Mouse (Mus musculus) left cerebral cortex, postnatal 4 days (tissue): ENCODE measurements around the gene Mia3. TPM values are rescaled to one million over a fixed set of nuclear protein-coding genes. Genes with fewer than 3 reads are reported as not detected.
"Not testable (repeated sequence)": the region's sequence is repeated elsewhere in the genome, so short reads cannot be mapped to it uniquely, and the experiment has no call there.

Experiments used
- DNase-seq: peaks from one replicate; pipeline ENCODE4 v3.0.0-alpha.2; 2022
- intact Hi-C: fragments of 180-260 bp; cut with DNase I; formaldehyde crosslinking; loops from one replicate; pipeline ENCODE4 v1.15.1; 2025
- total RNA-seq, 2 experiments: library from RNA; stranded (reverse); gene quantifications; 2 replicates each; pipeline ENCODE4 v1.2.3; 2021

Gene Mia3
- total RNA-seq, 2 experiments from 2014 or later = 210 to 221 TPM

DNA sequence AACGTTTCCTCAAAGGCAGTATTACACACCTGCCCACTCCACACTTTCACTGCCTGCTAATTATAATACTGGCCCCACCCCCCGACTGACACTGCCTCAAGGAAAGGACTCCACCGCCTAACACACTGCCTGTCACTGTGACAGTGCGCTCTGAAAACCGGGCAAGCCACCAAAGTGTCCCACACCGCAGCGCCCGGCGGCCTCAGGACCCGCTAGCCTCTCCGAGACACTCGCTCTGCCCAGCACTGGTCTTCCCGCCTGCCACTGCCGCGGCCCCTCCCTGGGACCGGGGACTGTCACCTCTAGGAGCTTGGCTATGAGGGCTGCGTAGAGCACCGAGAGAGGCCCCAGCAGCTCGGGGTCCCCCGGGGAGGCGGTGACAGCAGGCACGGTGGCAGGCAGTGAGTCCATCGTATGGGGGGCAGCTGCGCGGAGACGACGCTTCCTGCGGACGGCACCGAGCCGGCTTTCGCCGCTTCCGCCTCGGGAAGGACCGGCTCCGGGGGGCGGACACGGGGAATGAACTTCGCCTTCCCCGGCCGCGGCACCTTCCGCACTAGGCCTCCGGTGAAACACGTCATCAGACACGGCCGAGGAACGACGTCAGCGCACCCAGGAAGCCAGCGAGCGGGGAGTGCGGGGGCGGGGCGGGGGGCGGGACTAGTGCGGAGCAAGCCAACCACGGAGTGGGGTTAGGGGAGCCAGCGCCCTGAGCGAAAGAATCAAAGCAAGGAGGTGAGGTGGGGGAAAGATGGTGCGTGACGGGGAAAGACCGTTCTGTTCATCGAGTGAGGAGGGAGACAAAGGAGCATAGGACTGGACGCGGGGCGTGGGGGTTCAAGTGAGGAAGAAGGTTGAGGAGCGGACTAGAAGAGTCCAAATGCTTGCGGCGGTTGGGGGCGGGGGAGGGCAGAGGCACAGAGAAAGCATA is 24.2 kb downstream of the Mia3 start:
- peak; percentile 88 for DNase-seq
- intact Hi-C loops = no loop called here

DNA sequence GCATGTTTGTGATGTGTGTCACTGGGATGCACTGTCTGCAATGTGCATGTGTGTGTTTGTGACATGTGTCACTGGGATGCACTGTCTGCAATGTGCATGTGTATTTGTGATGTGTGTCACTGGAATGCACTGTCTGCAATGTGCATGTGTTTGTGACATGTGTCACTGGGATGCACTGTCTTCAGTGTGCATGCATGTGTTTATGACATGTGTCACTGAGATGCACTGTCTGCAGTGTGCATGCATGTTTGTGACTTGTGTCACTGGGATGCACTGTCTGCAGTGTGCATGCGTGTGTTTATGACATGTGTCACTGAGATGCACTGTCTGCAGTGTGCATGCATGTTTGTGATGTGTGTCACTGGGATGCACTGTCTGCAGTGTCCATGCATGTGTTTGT is 26.5 kb downstream of the Mia3 start:
- DNase-seq, intact Hi-C loops: not testable (repeated sequence)

DNA sequence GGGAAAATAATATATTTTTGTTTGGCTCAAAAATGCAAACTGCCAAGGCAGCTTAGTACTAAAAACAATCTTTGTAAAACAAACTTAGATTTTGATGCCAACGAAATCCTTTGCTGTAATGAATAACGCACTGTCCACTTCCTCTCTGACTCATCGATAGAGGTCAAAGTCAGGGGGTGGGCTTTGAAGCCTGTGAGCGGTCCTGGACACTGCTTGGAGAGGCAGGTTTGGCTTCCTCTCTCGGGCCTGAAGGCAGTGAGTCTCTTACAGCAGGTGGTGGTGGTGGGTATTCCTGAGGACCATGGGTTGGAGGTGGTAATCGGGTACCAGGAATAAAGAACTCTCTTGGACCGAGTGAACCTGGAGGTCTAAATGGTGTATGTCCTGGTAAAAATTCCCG is 42.2 kb downstream of the Mia3 start:
- intact Hi-C loops = no loop called here
- DNase-seq = no peak

GRCm38 (mm10) chr1:183324433-183324832 is 44.9 kb downstream of the Mia3 start:
- DNase-seq = no peak
- intact Hi-C loops = no loop called here

DNA sequence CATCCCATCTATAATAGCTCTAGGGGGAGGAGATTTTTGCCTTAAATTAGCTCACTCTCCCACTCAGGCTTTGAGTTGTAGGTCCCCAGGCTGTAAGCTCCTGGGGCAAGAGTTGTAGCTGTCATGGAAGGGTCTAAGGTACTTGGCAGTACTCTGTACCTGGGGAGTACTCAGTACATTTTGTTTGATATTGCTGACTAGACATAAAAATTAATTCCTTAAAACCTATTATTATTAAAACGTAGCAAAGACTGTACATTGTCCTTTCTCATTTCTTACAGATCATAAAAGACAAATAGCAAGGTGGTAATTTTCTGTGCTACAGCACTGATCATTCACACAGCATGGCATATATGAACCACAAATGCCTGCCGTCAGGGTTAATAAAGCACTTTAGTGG is 45.4 kb downstream of the Mia3 start:
- DNase-seq = no peak
- intact Hi-C loops = no loop called here

DNA sequence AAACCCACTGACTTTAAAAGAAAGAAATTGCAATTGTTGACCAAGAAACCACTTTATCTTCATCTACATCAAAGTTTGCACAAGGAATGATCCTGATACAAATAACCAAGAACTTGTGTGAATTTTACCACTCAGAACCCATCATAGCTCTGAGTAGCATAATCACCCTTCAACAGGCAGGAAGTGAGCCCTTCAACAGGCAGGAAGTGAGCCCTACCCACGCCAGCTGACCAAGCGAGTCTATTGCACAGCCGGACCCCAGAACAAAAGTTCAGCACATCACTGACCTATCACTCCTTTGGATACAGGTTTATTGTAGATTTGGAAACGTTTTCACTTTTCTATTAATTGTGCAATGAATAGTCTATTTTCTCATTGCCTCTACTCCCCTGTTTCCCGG is 46.9 kb downstream of the Mia3 start:
- intact Hi-C loops, DNase-seq: not testable (repeated sequence)

GRCm38 (mm10) chr1:183320708-183321107 is 48.6 kb downstream of the Mia3 start:
- intact Hi-C loops = no loop called here

DNA sequence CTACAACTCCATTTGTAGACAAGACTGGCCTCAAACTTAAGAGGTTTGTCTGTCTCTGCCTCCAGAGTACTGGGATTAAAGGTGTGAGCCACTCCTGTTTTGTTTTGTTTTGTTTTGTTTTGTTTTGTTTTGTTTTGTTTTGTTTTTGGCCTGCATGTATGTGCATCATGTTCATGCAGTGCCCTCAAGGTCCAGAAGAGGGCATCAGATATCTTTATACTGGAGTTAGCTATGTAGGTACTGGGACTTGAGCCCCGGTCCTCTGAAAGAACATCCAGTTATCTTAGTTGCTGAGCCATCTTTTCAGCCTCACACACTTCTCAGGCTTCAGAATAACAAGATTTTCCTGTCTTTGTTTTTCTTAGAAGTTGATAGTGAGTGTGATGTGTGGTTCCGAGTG is 53.6 kb downstream of the Mia3 start:
- intact Hi-C loops = no loop called here
- DNase-seq = no peak

More at GRCm38 (mm10) chr1:183320708-183321107, 48.6 kb downstream of the Mia3 start:
- no peak for DNase-seq

DNA sequence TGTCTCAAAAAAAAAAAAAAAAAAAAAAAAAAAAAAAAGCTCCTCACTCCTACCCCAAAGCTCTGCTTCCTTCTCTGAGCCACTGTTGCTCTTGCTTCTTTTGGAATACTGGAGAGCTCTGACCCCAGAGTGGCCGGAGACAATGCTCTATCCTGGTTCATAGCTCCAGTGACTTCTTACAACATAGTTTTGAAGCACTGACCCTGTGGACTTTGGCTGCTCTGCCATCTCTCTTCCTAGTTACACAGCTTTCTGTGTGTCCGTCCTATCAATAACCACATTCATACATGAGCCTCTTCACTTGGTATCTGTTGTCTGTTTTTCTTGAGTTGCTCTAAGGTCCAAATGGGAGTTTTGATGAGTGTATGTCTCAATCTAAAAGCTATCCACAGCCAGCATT is 57.3 kb downstream of the Mia3 start:
- DNase-seq = no peak
- intact Hi-C loops = no loop called here

DNA sequence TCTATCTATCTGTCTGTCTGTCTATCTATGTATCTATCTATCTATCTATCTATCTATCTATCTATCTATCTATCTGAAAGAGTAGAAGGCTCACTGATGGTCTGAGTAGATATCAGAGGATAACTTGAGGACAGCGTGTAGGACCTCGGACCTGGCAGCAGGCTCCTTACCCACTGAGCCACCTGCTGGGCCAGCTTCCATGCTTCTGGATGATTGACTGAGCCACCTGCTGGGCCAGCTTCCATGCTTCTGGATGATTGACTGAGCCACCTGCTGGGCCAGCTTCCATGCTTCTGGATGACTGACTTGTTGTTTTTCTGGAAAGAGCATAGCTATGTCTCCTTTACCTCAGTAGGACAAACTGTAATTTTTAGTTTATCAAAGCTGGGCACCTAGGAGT is 59.8 kb downstream of the Mia3 start:
- intact Hi-C loops, DNase-seq: not testable (repeated sequence)

DNA sequence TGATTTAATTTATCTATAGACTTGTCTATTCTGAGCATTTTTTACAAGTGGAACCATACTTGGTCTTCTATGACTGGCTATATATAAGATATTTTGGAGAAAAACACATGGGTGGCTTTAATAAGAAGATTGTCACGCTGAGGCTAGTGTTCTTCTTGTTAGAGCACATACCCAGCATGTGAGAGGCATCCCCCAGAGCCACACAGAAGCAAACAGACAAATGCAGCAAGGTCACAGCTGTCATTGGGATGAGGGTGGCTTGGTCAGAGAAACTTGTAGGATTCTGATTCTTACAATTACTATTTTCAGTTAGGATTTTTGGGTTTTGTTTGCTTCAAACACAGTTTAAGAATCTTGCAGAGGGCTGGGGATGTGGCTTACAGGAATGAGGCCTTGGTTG is 60.9 kb downstream of the Mia3 start:
- no peak for DNase-seq
- intact Hi-C loops = no loop called here

DNA sequence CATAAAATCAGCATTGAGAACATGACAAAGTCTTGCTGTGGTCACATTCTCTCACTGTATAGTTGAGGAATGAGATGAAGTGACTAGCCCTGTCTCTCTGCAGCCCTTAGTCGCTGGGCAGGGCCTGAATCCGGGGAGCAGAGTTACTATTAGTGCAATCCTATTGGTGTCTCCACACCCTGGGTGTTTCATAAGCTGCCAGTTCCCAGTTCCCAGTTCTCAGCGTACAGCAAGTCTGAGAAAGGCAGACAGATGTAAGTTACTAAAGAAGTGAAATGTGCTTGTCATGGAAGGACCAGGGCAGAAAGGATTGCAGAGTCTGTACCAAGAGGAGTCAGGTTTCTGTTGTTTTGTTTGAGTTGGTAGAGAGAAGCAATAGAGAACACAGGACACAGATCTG is 61.8 kb downstream of the Mia3 start:
- no peak for DNase-seq
- intact Hi-C loops = no loop called here

- peak; percentile 87 for DNase-seq
- intact Hi-C loops = no loop called here
Observed at GRCm38 (mm10) chr1:183299161-183299560, 70.2 kb downstream of the Mia3 start.

DNA sequence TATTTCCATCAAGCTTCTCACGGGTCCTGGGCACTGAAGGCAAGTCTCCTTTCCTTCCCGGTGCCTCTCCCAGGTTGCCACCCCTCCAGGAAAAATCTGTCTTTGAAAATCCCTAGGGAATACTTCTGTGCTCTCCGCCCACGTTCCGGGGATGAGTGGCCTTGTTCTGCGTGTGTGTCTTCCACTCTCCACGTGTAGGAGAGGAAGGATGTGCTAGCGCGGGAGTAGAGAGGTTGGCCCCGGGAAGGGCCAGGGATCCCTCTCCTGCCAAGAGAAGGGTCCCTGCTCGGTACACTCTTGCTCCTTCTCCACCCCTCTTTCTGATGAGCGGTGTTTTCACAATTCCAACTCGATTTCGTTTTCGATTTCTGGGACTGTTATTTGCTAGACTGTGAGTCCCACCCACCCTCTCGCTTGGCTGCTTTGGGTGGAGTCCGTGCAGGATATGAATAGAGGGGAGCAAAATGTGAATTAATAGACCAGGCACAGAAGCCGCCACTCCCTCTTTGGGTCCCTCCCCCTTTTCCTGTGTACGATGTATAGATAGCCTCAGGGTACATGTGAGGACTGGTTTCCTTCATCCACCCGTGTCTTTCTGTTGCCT is 71.4 kb downstream of the Mia3 start:
- intact Hi-C loops = no loop called here
- DNase-seq = no peak

DNA sequence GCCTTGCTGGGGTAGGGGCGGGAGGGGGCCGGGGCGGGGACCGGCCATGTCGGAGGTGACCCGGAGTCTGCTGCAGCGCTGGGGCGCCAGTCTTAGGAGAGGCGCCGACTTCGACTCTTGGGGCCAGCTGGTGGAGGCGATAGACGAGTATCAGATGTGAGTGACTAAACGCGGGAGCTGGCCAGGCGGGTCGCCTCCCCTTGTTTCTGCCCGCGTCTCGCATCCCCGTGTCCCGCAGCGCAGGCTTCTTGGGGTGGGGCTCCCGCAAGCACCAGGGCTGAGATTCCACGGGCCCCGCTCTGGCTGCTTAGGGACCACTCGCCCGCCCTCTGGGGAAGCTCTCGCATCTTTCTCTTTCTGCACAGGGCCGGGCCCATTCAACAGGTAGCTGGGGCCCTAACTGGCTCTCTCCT is 71.9 kb downstream of the Mia3 start:
- DNase-seq = peak; percentile 49
- intact Hi-C loops = no loop called here

DNA sequence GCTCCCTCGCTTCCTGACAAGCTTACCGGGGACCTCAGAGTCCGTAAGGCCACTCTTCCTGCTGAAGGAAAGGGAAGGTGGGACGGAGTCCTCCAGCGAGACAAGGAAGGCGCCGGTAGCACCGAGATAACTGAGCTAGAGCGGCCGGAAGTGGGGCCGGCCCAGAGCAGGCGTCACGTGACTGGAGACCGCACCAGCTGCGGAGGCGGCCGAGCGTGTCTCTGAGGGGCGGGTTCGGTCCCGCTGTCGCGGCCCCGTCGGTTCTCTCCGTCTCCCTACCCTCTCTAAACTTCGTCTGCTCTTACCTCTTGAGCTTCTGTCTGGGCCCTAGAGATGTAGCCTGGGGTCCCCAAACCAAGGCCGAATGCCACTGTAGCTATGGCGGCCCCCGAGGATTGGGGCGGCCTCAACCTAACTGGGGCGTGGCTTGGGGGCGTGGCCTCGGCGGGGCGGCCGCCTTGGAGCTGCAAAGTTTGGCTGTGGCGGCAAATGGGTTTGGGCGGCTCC is 72.4 kb downstream of the Mia3 start, which contains the start of gene Brox:
TSS of gene Brox (minus strand) at position 393 of the 507 bp plus-strand sequence.
- intact Hi-C loops = no loop called here
- DNase-seq = peak; percentile 96

- intact Hi-C loops = no loop called here
- DNase-seq = peak; percentile 42
Observed at GRCm38 (mm10) chr1:183296465-183296864, 72.9 kb downstream of the Mia3 start, which contains the start of gene Aida. Aida (plus strand) TSS chr1:183296590.

GRCm38 (mm10) chr1:183289576-183289975 is 79.8 kb downstream of the Mia3 start:
- DNase-seq = no peak
- intact Hi-C loops = loop anchor here (10.0 kb wide), 1 partner anchor 45 kb away; no protein-coding TSS in a partner anchor

DNA sequence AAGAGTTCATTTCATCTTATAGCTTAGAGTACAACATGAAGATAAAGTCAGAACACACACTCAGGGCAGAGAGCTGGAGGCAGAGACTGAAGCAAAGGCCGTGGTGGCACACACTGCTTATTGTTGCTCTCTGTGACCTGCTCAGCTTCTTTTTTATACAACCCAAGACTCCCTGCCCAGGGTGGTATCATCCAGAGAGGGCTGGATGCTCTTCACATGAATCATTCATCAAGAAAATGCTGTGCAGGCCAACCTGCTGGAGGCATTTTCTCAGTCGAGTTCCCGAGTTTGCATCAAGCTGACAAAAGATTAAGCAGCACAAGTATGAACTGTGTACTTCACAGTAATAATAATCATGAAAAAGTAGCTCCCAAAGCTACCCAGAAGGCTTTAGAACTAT is 81.0 kb downstream of the Mia3 start:
- intact Hi-C loops = loop anchor here (10.0 kb wide), 1 partner anchor 46 kb away; no protein-coding TSS in a partner anchor
- DNase-seq = no peak
